Mouse (Mus musculus): Measurements from ENCODE around the gene Dpp6. TPM values are rescaled to one million over a fixed set of nuclear protein-coding genes. Genes with fewer than 3 reads are reported as not detected.

Dpp6 gene
- total RNA-seq, 2 experiments from 2014 or later = 171 to 189 TPM

DNA sequence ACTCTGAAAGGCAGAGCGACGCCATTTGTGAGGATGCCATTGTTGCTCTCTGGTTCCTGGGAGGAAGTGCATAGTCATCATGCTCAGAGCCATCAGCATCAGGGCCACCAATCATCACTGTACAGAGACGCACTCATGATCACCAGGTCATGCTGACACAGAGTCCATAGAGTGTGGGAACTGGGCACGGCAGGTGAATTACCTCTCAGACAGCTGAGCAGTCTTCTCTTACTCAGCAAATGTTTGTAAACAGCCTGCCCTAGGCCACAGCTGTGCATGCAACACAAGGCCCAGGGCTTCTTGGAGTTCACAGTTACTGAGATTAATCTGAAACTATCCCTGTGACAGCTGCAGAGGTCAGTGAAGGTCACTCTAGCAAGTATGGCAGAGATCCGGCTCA is 124.5 kb downstream of the Dpp6 start:
- DNase-seq (ENCODE audit: low spot score in 2 of 2) = no peak
- intact Hi-C loops (cut with DNase I) = no loop called here

DNA sequence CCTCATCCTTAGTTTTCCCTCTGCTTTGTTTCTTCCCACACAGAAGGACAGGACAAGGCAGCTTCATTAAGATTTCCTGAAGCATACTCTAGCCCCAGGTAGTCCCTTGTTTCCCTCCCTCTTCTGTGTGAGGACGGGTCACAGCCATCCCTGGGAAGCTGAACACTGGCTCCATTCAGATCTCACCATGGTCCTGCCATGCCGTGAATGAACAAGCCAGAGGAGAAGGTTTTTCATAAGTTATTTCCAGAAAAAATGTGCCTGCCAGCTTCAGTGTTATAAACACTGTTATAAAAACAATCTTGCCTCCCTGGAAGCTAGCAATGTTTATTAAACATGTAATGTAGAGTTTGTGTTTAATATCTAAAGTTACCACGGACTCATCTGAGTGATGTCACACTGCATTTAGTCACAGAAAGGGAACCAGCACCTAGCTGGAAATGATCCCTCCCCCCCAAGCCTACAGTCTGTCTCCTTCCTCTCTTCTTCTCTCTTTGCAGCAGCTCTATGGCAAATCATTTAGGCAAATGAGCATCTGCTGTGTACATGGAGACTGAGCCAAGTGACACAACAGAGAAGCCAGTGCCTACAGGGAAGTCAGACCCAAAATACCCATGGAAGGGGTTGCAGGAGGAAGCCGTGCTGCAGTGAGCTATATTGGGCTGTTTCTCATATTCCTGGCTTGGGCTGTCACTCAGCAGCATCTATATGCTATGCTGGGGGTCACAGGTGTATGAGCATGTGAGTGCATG is 128.3 kb downstream of the Dpp6 start:
- DNase-seq (ENCODE audit: low spot score in 2 of 2) = peak; percentile 30 to 36
- intact Hi-C loops (cut with DNase I) = no loop called here

DNA sequence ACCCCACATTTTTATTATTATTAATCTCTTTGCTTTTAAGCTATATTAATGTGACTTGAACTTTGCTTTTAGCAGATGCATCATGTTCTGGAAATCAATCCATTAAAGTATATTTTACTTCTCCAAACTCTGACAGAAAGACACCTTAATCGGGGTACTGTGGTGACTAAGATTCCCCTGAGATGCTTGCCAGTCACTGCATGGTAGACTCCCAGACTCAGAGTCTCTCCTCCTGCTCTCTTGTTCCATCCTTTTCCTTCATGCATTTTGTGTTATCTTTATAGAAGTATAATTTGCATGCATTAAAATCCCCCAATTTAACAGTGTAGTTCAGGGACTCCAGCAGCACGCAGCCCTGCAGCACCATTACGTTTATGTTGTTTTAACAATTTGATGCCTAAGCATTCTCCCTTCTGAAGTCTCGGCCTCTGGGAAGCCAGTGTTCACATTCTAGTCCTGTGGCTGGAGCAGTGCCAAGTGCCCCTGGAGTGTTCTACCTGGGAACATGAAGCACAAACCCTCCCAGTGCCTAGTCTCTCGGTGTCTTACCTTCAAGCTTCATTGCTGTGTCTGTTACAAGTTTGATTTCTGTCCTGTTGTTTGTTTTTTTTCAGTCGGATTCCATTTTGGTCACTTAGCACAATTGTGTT is 153.1 kb downstream of the Dpp6 start:
- no peak for DNase-seq (ENCODE audit: low spot score in 2 of 2)
- intact Hi-C loops (cut with DNase I) = no loop called here

GRCm38 (mm10) chr5:26973166-26973565 is 156.2 kb downstream of the Dpp6 start:
- DNase-seq (ENCODE audit: low spot score in 2 of 2) = no peak
- intact Hi-C loops (cut with DNase I) = no loop called here

DNA sequence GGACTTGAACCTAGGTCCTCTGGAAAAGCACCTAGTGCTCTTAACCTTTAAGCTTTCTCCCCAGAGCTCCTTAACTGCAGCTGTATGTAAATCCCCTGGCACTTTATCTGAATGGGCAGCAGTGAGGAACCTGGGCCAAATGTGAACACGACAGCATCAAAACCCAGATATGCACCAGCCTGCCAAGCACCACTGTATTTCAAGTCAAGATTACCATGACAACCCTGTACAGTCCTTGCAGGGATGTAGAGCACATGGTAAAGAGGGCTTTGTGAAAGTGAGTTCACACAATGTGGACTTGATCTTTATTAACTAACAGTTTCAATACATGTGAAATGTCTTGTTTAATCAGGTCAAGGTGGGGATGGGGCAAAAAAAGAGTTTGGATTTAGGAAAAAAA is 162.3 kb downstream of the Dpp6 start:
- intact Hi-C loops (cut with DNase I) = no loop called here
- DNase-seq (ENCODE audit: low spot score in 2 of 2) = no peak

DNA sequence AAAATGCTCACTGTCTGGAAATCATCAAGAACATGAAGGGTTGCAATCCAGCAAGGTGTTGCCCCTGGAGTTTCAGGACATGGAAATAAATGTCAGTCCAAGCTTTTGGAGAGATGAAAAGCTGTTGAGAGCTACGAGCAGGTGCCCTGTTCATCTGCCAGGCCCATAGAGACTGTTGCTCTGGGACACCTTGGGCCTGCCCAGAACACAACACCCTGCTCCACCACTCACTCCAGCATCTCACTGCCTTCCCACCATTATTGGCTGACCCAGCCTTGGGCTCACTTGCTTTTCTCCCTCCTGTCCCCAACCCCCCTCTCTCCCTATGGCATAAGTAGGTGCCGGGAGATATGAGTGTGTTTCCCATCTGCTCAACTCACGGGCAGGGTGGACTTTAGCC is 162.8 kb downstream of the Dpp6 start:
- no peak for DNase-seq (ENCODE audit: low spot score in 2 of 2)
- intact Hi-C loops (cut with DNase I) = no loop called here

GRCm38 (mm10) chr5:26985114-26985513 is 168.1 kb downstream of the Dpp6 start:
- intact Hi-C loops (cut with DNase I) = no loop called here
- DNase-seq (ENCODE audit: low spot score in 2 of 2) = no peak

GRCm38 (mm10) chr5:26991587-26991986 is 174.6 kb downstream of the Dpp6 start:
- intact Hi-C loops (cut with DNase I) = no loop called here
- no peak for DNase-seq (ENCODE audit: low spot score in 2 of 2)

DNA sequence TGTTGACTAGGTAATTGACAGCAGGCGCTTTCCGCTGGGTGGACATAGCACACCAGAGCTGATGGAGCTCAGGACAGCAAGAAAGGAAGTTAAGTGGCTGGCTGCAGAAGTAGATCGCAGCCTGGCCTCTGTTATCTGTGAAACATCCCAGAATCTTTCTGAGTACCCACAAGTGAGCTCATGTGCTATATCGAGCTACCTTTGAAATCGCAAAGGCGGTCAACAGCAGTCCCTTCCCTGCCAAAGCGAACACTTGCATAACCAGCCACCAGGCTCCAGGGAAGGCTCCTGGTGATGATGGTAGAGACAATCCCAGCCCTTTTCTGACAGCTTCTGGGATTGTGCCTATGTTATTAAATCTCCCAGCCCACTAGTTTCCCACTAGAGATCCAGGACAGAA is 186.5 kb downstream of the Dpp6 start:
- DNase-seq (ENCODE audit: low spot score in 2 of 2) = no peak
- intact Hi-C loops (cut with DNase I) = no loop called here

- no peak for DNase-seq (ENCODE audit: low spot score in 2 of 2)
- intact Hi-C loops (cut with DNase I) = no loop called here
Observed at GRCm38 (mm10) chr5:27009157-27009556, 192.2 kb downstream of the Dpp6 start.

- intact Hi-C loops (cut with DNase I) = no loop called here
- no peak for DNase-seq (ENCODE audit: low spot score in 2 of 2)
Observed at GRCm38 (mm10) chr5:27010582-27010981, 193.6 kb downstream of the Dpp6 start.

DNA sequence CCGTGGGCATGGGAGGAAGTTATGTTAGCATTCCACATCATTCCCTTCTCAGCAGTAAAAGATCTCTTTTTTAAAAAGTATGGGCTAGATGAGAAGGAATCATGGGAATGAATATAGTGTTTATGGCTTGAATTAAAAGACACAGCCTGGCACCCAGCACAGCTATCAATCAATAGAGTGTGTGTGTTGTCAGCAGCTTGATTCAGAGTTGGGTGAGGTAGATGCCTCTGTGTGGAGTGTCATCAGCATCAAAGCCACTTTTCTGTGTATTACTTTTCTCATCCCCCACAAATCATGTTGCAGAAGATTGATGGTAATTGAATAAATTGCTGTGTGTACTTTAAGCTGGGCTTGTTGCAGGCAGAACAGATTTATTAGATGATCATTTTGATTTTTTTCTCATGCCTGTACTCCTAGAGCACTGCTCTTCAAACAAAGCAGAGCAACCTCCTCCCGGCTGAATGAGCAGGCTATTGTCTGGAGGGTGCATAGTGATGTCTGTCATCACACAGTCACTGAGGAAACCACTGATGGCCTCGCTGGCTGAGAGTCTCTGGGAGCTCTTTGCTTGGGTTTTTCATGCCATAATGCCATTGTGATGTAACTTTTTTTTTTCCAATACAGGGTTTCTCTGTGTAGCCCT is 201.4 kb downstream of the Dpp6 start:
- intact Hi-C loops (cut with DNase I) = no loop called here
- no peak for DNase-seq (ENCODE audit: low spot score in 2 of 2)

DNA sequence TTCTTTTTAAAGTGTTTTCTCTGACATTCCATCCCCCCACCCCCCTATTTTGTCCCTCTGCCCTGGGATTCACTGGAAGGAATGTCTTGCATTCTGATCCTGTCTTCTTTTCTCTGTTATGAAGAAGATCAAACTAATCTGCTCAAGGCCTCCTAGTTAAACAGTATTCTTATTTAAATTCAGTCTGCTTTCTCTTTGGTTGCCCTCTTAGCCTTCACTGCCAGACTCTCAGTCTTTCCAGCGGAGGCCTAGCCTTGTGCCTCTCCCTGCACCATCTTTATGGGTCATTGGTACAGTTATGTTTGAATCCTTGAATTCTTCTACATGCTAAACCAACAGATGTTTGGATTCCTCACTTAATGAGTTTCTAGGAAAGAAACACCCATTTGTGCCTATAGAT is 211.6 kb downstream of the Dpp6 start:
- no peak for DNase-seq (ENCODE audit: low spot score in 2 of 2)
- intact Hi-C loops (cut with DNase I) = no loop called here

GRCm38 (mm10) chr5:27029784-27030183 is 212.8 kb downstream of the Dpp6 start:
- no peak for DNase-seq (ENCODE audit: low spot score in 2 of 2)
- intact Hi-C loops (cut with DNase I) = no loop called here

- no peak for DNase-seq (ENCODE audit: low spot score in 2 of 2)
- intact Hi-C loops (cut with DNase I) = loop anchor here (5.0 kb wide), 1 partner anchor 753 kb away; no protein-coding TSS in a partner anchor
Observed at GRCm38 (mm10) chr5:27034858-27035257, 217.9 kb downstream of the Dpp6 start.

DNA sequence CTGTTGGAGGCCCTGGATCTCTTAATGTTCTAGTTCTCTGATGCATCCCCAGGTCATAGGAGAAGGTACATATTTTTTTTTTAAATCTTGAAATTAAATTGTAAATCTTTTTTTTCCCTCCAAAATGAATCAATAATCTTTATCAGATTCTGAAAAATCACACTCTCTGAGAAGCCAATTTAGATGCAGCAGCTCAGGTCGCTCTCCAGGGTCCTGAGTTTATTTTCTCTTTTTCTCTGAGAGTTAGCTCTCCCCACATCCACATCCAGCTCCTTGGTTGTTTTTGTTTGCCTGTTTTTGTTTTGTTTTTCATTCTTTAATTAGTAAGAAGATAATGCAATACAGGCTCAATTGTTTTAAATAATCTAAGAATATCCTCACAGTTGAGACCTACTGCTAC is 218.3 kb downstream of the Dpp6 start:
- no peak for DNase-seq (ENCODE audit: low spot score in 2 of 2)
- intact Hi-C loops (cut with DNase I) = loop anchor here (5.0 kb wide), 1 partner anchor 753 kb away; no protein-coding TSS in a partner anchor

GRCm38 (mm10) chr5:27035891-27036290 is 218.9 kb downstream of the Dpp6 start:
- peak; percentile 11 to 15 for DNase-seq (ENCODE audit: low spot score in 2 of 2)
- intact Hi-C loops (cut with DNase I) = loop anchor here (2.0 to 5.0 kb wide), 2 partner anchors 133 to 754 kb away; no protein-coding TSS in a partner anchor

DNA sequence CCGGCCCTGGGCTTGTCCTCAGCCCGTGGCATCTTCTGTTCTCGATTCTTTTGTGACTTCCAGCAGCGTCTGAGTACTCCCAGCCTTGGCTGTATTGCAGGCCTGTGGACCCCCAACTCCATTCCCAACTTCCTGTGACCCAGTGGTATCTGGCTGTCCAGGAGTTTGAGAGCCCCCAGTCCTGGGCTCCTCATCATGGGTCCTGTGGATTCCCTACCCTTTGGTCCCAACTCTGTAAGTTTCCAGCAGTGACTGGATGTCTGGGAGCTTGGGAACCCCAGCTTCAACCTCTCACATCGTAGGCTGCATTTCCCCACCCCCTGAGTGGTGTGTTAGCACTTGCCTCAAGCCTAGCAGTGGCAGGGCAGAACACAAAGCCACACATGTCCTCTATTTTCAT is 220.8 kb downstream of the Dpp6 start:
- intact Hi-C loops (cut with DNase I) = loop anchor here (2.0 to 5.0 kb wide), 2 partner anchors 135 to 755 kb away; no protein-coding TSS in a partner anchor
- DNase-seq (ENCODE audit: low spot score in 2 of 2) = no peak

DNA sequence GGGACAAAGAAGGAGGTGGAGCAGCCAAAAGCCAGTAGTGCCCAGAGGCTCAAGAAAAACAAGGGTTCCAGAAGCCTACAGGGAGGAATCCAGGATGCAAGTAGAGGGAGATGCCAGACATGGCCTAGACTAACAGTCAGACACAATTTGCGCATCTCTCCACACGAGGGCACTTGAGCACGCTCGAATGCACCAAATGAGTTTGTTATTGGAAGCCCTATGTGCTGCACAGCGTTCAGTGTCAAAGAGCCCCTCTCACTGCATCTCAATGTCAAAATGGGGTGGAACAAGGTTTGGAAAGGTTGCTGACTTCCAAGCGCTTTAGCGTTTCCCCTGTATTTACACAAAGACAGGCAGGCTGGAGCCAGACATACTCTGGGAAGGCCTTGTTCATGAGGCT is 231.2 kb downstream of the Dpp6 start:
- intact Hi-C loops (cut with DNase I) = loop anchor here (5.0 kb wide), 1 partner anchor 569 kb away; no protein-coding TSS in a partner anchor

DNA sequence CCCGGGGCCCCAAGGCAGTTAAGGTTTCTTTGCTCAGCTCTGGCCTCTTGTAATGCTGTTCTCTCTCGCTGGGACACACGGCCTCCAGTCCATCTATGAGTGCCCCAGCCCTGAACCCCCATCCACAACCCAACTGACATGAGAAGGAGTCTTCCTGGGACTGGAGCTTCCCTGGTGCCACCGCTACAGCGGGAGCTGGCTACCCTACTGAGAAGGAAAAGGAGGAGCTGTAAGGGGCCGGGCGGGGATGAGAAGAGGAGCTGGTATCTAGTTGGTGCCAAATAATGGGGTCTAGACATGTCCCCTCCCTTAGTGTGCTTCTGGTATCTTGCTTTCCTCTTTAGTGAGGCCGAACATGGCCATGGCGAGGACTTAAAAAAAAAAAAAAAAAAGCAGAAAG is 231.9 kb downstream of the Dpp6 start:
- intact Hi-C loops (cut with DNase I) = loop anchor here (5.0 kb wide), 1 partner anchor 568 kb away; no protein-coding TSS in a partner anchor
- DNase-seq (ENCODE audit: low spot score in 2 of 2) = peak; percentile 17 to 25

More for the DNA sequence above, 231.2 kb downstream of the Dpp6 start:
- DNase-seq (ENCODE audit: low spot score in 2 of 2) = peak; percentile 52 to 71
